Mouse (Mus musculus) frontal cortex, postnatal 10 days (tissue): Measurements from ENCODE around the gene Duxf3.
"Not testable (repeated sequence)": the region's sequence is repeated elsewhere in the genome, so short reads cannot be mapped to it uniquely, and the experiment has no call there.

Experiments
- DNase-seq, 2 experiments: peaks; one replicate each; pipeline ENCODE4 v3.0.0; 2022; ENCODE audit warnings: low spot score in 2 of 2, mixed read lengths in 1 of 2

Duxf3 gene

GRCm38 (mm10) chr10:58232641-58232969 is at the start of gene Duxf3:
Duxf3 (minus strand) TSS chr10:58232675.
- DNase-seq: not testable (repeated sequence)

DNA sequence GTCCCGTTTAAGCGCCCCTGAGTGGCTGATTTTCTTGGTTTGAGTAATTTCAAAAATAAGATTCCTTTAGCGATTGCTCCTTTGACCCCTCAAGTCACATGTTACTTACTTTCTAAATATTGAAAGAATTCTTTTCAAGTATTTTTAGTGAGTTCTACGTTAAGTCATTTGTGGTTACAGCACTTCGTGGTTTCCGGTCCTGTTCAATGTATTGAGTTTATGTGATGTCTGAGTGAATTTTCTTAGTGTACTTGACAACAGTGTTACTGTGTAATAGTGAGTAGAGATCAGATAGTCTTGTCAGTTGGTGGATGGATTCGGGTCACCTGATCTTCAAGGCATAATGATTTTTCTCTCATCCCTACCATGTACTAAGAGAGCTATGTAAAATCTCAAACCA is 49.8 kb upstream of the Duxf3 start:
- DNase-seq: no peak

GRCm38 (mm10) chr10:58258466-58258865 is 26.0 kb upstream of the Duxf3 start:
- DNase-seq: no peak

- no peak for DNase-seq
Observed at GRCm38 (mm10) chr10:58255954-58256353, 23.5 kb upstream of the Duxf3 start.

DNA sequence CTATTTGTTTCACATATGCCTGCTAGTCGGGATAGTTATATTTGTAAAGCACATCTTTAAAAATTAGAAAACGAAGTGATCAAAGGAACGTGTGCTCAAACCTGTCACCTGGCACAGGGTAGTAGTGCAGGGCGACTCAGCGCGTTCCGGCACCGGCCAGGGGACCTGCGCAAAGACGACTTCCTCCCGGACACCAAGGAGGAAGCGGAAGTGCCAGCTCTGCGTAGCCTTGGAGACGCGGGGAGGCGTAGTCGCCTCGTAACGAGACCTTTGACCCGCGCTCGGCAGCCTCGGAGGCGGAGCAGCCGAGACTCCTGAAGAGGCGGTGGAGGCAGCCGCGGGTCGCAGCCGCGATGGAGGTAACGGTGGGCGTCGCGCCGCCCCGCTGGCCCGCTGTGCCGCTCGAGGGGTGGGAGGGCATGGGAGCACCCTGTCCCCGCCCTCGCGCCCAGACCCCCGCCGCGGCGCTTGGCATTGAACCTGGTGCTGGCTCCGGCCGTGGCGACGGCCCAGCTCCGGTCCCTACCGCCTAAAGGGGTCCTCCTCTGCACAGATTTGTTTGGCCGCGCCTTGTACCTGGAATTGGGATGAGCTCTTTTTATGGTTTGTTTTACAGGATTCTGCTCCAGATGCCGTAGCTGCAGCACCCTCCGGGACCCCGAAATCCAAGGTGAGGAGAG is 22.9 kb upstream of the Duxf3 start, which contains the start of gene Gcc2:
Gcc2 (plus strand) TSS at position 285 of the 680 bp plus-strand sequence.
- DNase-seq: peak; percentile 88 to 93

DNA sequence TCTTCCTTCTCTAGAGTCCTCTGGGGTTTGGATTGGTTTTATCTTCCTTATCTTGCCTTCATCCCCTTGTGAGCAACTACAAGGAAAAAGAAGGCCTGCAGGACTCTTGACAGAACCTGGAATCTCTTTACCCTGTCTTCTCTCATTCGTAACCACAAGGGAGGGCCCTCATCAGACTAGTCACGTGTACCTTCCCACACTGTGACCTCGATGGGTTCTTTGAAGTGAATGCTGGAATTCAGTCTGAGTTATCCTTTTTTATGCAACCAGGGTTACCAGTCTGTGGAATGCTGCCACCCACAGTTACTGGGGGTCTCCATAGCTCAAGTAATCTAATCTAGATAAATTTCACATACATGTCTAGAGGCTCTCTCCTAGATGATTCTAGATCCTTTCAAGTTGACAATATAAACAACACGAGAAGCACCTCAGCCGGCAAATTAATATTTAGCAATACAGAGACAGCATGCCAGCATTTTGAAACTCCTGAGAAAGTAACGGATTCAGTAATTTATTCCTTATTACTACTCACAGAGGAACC is 22.2 kb upstream of the Duxf3 start:
- no peak for DNase-seq

- no peak for DNase-seq
Observed at GRCm38 (mm10) chr10:58249535-58249934, 17.1 kb upstream of the Duxf3 start.

DNA sequence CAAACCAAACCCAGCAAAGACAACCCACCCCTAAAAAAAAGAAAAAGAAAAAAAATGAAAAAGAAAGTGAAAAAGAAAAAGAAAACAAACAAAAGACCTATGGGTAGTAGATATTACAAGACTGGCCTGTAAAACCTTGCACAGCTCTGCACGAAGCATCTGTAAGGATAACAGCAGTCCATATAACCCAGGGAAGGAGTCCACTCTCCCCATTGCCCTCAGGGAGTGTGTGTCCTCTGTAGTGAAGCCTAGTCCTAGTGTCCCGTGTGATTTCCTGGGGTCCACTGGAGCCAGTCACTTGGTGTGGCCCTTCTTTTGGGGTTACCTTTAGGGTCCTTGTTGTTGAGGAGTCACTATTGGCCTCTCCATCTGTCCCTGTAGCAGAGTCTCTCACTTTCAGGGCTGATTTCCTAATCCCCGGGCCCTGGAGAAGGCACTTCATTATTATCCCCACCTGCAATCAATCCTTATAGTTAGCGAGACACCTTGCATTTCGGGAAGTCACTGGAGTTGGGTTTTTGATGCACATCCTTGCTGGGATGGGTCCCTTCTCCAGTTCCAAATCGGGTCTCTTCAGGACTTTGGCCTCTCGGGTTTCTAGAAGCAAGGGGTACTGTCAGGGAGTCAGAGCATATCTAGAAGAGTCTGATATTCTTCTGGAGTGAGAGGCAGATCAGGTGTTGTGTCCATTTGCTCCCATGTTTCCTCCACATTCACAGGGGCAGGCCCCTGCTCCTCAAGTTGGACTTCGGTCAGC is 6.7 kb upstream of the Duxf3 start:
- peak; percentile 45 to 62 for DNase-seq

GRCm38 (mm10) chr10:58236613-58237012 is 4.1 kb upstream of the Duxf3 start, which contains the start of gene Gm4981:
Gm4981 (minus strand) TSS chr10:58236701.
- no peak for DNase-seq

DNA sequence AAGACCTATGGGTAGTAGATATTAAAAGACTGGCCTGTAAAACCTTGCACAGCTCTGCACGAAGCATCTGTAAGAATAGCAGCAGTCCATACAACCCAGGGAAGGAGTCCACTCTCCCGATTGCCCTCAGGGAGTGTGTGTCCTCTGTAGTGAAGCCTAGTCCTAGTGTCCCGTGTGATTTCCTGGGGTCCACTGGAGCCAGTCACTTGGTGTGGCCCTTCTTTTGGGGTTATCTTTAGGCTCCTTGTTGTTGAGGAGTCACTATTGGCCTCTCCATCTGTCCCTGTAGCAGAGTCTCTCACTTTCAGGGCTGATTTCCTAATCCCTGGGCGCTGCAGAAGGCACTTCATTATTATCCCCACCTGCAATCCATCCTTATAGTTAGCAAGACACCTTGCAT is 2.5 kb upstream of the Duxf3 start:
- not testable (repeated sequence) for DNase-seq

DNA sequence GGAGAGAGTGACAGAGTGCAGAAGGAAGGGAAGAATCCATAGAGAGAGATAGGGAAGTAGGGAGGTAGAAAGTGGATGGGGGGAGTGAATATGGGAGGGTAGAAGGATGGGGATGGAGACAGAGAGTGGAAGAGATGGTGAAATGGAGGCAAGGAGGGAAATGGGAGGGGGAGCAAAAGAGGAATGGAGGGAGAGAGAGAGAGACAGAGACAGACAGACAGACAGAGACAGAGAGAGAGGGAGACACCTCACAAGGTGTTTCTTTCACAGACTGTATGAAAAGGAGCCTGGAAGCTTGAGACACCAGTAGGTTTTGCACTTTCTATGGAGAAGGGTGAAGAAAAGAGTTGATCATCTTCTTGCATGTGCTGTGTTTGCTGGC is 1.3 kb upstream of the Duxf3 start:
- DNase-seq: not testable (repeated sequence)

GRCm38 (mm10) chr10:58233054-58233739 is 722 bp upstream of the Duxf3 start:
- DNase-seq: not testable (repeated sequence)

DNA sequence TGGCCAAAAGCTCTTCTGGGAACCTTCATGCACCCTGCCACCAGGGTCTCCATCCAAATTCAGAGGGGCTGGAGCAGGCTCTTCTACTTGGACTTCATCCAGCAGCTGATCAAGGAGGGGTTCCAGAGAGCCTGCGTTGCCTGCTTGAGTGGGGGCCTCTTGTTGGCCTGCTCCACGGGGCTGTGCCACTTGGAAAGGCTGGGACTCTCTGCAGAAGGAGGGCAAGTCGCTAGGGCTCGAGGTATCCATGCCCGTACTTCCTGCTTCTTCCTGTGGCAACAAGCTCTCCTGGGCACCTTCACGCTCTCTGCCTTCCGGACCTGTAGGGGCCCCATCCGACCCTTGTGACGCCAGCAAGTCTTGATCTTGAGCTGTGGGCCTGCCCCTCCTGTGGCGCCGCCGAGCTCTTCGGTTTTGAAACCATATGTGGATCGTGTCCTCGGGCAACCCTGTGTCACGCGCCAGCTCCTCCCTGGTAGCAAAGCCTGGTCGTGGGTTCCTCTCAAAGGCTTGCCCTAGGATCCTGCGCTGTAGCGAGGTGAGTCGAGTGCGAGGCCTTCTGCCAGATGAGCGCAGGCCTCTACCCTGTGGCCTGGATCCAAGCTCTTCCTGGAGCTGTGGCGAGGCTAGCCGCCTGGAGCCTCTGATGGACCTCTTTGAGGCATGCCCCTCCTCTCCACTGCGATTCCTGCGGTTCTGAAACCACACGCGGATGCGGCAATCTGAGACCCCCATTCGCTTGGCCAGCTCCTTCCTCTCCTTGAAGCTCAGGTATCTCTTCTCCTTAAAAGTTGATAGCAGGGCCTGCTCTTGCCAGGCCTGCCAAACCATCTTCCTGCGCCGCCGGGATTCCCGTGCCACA is 465 bp downstream of the Duxf3 start:
- DNase-seq: peak; percentile 74

DNA sequence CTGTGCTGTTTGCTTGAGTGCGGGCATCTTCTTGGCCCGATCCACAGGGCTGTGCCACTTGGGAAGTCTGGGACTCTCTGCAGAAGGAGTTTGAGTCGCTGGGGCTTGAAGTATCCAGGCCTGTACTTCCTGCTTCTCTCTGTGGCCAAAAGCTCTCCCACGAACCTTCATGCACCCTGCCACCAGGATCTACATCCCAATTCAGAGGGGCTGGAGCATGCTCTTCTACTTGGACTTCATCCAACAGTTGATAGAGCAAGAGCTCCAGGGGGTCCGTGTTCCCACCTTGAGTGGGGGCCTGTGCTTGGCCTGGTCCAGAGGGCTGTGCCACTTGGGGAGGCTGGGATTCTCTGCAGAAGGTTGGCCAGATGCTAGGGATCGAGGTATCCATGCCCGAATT is 1.4 kb downstream of the Duxf3 start:
- DNase-seq: not testable (repeated sequence)

- DNase-seq: not testable (repeated sequence)
Observed at GRCm38 (mm10) chr10:58230021-58230420, 2.5 kb downstream of the Duxf3 start.

GRCm38 (mm10) chr10:58227798-58228197 is 4.7 kb downstream of the Duxf3 start:
- DNase-seq: not testable (repeated sequence)

DNA sequence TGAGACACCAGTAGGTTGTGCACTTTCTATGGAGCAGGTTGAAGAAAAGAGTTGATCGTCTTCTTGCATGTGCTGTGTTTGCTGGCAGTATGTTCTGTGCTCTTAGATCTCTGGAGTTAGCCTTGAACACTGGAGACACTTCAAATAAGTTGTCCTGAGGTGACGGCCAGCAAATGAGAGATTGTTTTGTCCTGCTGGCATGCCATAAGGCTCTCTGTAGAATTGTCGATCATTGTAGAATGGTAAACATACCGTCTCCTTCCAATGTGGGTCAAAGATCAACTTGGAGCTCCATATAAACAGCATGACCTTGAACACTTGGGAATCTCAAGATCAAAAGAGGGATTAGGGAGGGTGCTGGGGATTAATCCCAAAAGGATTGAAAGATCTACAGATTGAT is 6.1 kb downstream of the Duxf3 start:
- DNase-seq: not testable (repeated sequence)

DNA sequence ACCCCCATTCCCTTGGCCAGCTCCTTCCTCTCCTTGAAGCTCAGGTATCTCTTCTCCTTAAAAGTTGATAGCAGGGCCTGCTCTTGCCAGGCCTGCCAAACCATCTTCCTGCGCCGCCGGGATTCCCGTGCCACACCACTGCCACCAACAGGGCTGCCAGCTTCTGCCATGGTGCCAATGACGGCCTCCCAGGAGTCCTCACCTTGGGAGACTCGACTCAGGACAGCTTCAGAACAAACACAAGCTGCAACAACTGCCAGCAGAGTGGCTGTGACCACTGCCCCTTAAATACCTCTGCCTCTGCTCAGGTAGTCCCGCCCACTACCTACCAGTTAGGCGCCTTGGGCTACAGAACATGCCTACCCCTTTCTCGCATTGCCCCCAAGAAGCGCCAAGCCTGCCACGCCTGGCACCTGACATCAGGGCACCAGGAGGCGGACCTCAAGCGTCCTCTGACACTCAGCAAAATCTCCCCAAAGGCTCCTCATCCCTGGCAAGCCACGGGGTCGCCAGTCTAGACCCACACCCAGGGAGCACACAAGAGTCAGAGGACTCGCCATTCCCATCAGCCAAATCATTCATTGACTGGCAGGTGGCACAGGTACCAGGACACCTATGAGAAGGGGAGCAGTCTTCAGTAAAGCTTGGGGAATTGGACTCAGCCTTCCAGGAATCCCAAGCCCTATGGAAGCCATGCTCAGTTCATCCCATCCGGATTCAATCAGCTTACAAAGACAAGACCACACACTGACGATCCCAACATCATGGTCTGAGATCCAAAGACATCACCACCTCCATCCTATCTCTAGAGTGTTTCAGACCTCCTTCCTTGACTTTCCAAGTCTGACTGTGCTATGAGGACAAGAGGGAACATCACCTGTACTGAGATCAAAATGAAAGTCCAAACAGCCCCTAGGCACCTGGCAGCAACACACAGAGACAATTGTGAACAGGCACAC is 7.4 kb downstream of the Duxf3 start, which contains the start of gene AW822073:
AW822073 (minus strand) TSS at position 104 of the 959 bp plus-strand sequence.
- not testable (repeated sequence) for DNase-seq

DNA sequence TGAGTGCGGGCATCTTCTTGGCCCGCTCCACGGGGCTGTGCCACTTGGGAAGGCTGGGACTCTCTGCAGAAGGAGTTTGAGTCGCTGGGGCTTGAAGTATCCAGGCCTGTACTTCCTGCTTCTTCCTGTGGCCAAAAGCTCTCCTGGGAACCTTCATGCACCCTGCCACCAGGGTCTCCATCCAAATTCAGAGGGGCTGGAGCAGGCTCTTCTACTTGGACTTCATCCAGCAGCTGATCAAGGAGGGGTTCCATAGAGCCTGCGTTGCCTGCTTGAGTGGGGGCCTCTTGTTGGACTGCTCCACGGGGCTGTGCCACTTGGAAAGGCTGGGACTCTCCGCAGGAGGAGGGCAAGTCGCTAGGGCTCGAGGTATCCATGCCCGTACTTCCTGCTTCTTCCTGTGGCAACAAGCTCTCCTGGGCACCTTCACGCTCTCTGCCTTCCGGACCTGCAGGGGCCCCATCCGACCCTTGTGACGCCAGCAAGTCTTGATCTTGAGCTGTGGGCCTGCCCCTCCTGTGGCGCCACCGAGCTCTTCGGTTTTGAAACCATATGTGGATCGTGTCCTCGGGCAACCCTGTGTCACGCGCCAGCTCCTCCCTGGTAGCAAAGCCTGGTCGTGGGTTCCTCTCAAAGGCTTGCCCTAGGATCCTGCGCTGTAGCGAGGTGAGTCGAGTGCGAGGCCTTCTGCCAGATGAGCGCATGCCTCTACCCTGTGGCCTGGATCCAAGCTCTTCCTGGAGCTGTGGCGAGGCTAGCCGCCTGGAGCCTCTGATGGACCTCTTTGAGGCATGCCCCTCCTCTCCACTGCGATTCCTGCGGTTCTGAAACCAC is 8.3 kb downstream of the Duxf3 start:
- peak; percentile 64 to 73 for DNase-seq
